Mouse (Mus musculus) right cerebral cortex, adult 18-20 months (tissue): ENCODE measurements at regions not wholly inside any gene's neighbourhood (a gene's known extent, or its start where the extent isn't known, plus 50 kb on each side); places are given as distances from the start of the nearest gene placed in this dataset.

ENCODE experiments used
- DNase-seq: peaks from one replicate; pipeline ENCODE4 v3.0.0; 2022; ENCODE audit warnings: mixed read lengths

DNA sequence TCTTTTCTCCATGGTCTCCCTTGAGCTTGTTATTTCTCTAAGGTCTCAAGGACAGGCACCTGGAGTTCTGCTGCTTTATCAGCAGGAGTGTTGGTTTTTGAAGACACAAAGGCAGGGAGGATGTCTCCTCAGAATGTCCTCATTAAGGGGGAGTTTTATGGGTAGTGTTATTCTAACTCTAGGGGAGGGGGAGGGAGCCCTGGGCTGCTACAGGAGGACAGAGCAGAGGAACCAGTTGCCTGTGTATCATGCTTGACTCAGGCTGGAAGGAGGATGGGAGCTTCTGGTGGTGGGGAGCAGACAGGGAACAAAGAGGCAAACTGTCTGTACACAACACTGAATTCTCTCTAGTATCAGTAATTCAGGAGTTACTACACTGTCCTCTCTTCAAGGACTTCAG is 171.9 kb upstream of the Cntnap5a start:
- DNase-seq: no peak

GRCm38 (mm10) chr1:115533746-115534145 is 150.8 kb upstream of the Cntnap5a start:
- DNase-seq: peak; percentile 5

- no peak for DNase-seq
These were observed 138.6 kb upstream of the Cntnap5a start for GRCm38 (mm10) chr1:115545994-115546393.
